Mouse (Mus musculus) CH12.LX (cell line): ENCODE results near the gene Smim13. TPM values are rescaled to one million over a fixed set of nuclear protein-coding genes. Genes with fewer than 3 reads are reported as not detected.

Experiments
- DNase-seq: peaks from one replicate; pipeline ENCODE4 v3.0.0-alpha.2; 2013; ENCODE audit errors: extremely low read depth
- H3K27ac ChIP-seq: 2 replicates; pipeline ENCODE4 v1.5.1; 2012; ENCODE audit warnings: low read depth, mild to moderate bottlenecking, control low read depth, moderate library complexity; ENCODE audit not compliant: insufficient read depth
- H3K27me3 ChIP-seq: replicated peaks from 2 replicates; pipeline ENCODE3; 2012; ENCODE audit warnings: inconsistent platforms
- H3K36me3 ChIP-seq, 2 experiments: replicated peaks in 1 of 2; 2 replicates each; pipeline versions ENCODE3 to v1.6.1; 2012; ENCODE audit warnings: inconsistent platforms in 1 of 2, low read length in 1 of 2, mild to moderate bottlenecking in 1 of 2, mixed read lengths in 1 of 2, moderate library complexity in 1 of 2; ENCODE audit not compliant: control insufficient read depth in 1 of 2, insufficient read depth in 1 of 2
- H3K4me1 ChIP-seq, 2 experiments: 2 replicates each; pipeline ENCODE4 v1.6.1; 2012; ENCODE audit warnings: inconsistent platforms in 1 of 2, moderate library complexity in 1 of 2; ENCODE audit not compliant: insufficient read depth in 2 of 2, control insufficient read depth in 1 of 2
- H3K4me2 ChIP-seq: 2 replicates; pipeline ENCODE4 v1.6.1; 2012; ENCODE audit warnings: low read depth, mild to moderate bottlenecking, control low read depth; ENCODE audit not compliant: poor library complexity, insufficient read depth, severe bottlenecking
- H3K4me3 ChIP-seq, 3 experiments: fragments of 150-350 bp in 1 of 3; sonication (generic) in 1 of 3; replicated peaks in 1 of 3; 2 replicates each; pipeline versions ENCODE3 to v1.5.1; 2011 to 2012; ENCODE audit warnings: low read depth in 2 of 3, low read length in 2 of 3, mild to moderate bottlenecking in 2 of 3, moderate library complexity in 2 of 3, control low read depth in 1 of 3, improper control_type of control experiment in 1 of 3, inconsistent platforms in 1 of 3, mixed read lengths in 1 of 3; ENCODE audit not compliant: poor library complexity in 1 of 3
- H3K79me2 ChIP-seq: replicated peaks from 2 replicates; pipeline ENCODE4 v1.6.1; 2012; ENCODE audit warnings: mild to moderate bottlenecking, moderate library complexity; ENCODE audit not compliant: control insufficient read depth, poor library complexity, insufficient read depth, severe bottlenecking; ENCODE audit errors: extremely low read depth
- H3K9ac ChIP-seq: 2 replicates; pipeline ENCODE4 v1.6.1; 2012; ENCODE audit warnings: low read depth, mild to moderate bottlenecking, control low read depth, moderate library complexity; ENCODE audit not compliant: insufficient read depth
- H3K9me3 ChIP-seq: replicated peaks from 2 replicates; pipeline ENCODE3; 2012; ENCODE audit warnings: low read length, inconsistent platforms, mixed read lengths
- CHD2 ChIP-seq: IDR thresholded peaks from 2 replicates; pipeline ENCODE4 v1.6.1; 2011; ENCODE audit warnings: low read length, improper control_type of control experiment
- GABPA ChIP-seq: IDR thresholded peaks from 2 replicates; pipeline ENCODE4 v1.6.1; 2012; ENCODE audit warnings: low read depth, low read length, improper control_type of control experiment, inconsistent platforms; ENCODE audit not compliant: insufficient replicate concordance
- HCFC1 ChIP-seq: IDR thresholded peaks from 2 replicates; pipeline ENCODE4 v1.6.1; 2012; ENCODE audit warnings: low read depth, mild to moderate bottlenecking, inconsistent platforms, low read length, improper control_type of control experiment
- JUN ChIP-seq: IDR thresholded peaks from 2 replicates; pipeline ENCODE4 v1.6.1; 2011; ENCODE audit warnings: low read depth, mild to moderate bottlenecking, low read length, improper control_type of control experiment, moderate library complexity; ENCODE audit not compliant: insufficient read depth
- JUND ChIP-seq: conservative IDR thresholded peaks from 2 replicates; pipeline ENCODE4 v1.6.1; 2011; ENCODE audit warnings: low read depth, low read length, improper control_type of control experiment
- KAT2A ChIP-seq: IDR thresholded peaks from 2 replicates; pipeline ENCODE4 v1.6.1; 2012; ENCODE audit warnings: low read length, improper control_type of control experiment, inconsistent platforms; ENCODE audit not compliant: insufficient replicate concordance
- MAFK ChIP-seq: IDR thresholded peaks from 2 replicates; pipeline ENCODE4 v1.6.1; 2011; ENCODE audit warnings: low read length, improper control_type of control experiment; ENCODE audit not compliant: insufficient replicate concordance
- NELFE ChIP-seq: IDR thresholded peaks from 2 replicates; pipeline ENCODE4 v1.6.1; 2011; ENCODE audit warnings: low read depth, low read length, improper control_type of control experiment
- POLR2A ChIP-seq: IDR thresholded peaks from 2 replicates; pipeline ENCODE4 v1.6.1; 2011; ENCODE audit warnings: low read depth, mild to moderate bottlenecking, improper control_type of control experiment, low read length
- RAD21 ChIP-seq: IDR thresholded peaks from 2 replicates; pipeline ENCODE4 v1.6.1; 2011; ENCODE audit warnings: low read depth, mild to moderate bottlenecking, low read length, improper control_type of control experiment, moderate library complexity
- SIN3A ChIP-seq: IDR thresholded peaks from 2 replicates; pipeline ENCODE4 v1.6.1; 2012; ENCODE audit warnings: low read length, improper control_type of control experiment, inconsistent platforms
- TCF12 ChIP-seq: IDR thresholded peaks from 2 replicates; pipeline ENCODE4 v1.6.1; 2014; ENCODE audit warnings: low read depth, mild to moderate bottlenecking, inconsistent platforms, low read length, improper control_type of control experiment
- UBTF ChIP-seq: IDR thresholded peaks from 2 replicates; pipeline ENCODE4 v1.6.1; 2012; ENCODE audit warnings: low read depth, mild to moderate bottlenecking, inconsistent platforms, low read length, improper control_type of control experiment, moderate library complexity
- USF1 ChIP-seq: IDR thresholded peaks from 2 replicates; pipeline ENCODE4 v1.6.1; 2014; ENCODE audit warnings: low read depth, mild to moderate bottlenecking, inconsistent platforms, low read length, improper control_type of control experiment
- ZC3H11A ChIP-seq: IDR thresholded peaks from 2 replicates; pipeline ENCODE4 v1.6.1; 2012; ENCODE audit warnings: low read depth, mild to moderate bottlenecking, inconsistent platforms, low read length, improper control_type of control experiment
- ZKSCAN1 ChIP-seq: IDR thresholded peaks from 2 replicates; pipeline ENCODE4 v1.6.1; 2012; ENCODE audit warnings: low read depth, inconsistent platforms, low read length, improper control_type of control experiment, borderline replicate concordance
- ZMIZ1 ChIP-seq: IDR thresholded peaks from 2 replicates; pipeline ENCODE4 v1.6.1; 2012; ENCODE audit warnings: low read depth, mild to moderate bottlenecking, inconsistent platforms, low read length, improper control_type of control experiment
- ZNF384 ChIP-seq: IDR thresholded peaks from 2 replicates; pipeline ENCODE4 v1.6.1; 2012; ENCODE audit warnings: low read depth, low read length, improper control_type of control experiment, inconsistent platforms
- dilution Hi-C: fragments of 300-500 bp; cut with MboI; formaldehyde crosslinking; loops from 2 replicates; pipeline ENCODE4 v1.14.3; 2020; ENCODE audit warnings: low sequenced_read_pairs; ENCODE audit not compliant: extremely low pct_unique_long_range_greater_than_20kb, extremely low pct_ligation_motif_present
- in situ Hi-C: fragments of 300-500 bp; cut with MboI; formaldehyde crosslinking; loops from 3 replicates; pipeline ENCODE4 v1.14.3; 2019; ENCODE audit warnings: low sequenced_read_pairs, low pct_ligation_motif_present, low pct_unique_long_range_greater_than_20kb, mixed read lengths
- polyA plus RNA-seq: library from polyadenylated mRNA; unstranded; fragments of >175 nt; gene quantifications from 2 replicates; pipeline ENCODE4 v1.2.1, GENCODE M21; 2012; ENCODE audit warnings: low read depth; ENCODE audit not compliant: insufficient read length
- total RNA-seq, 2 experiments: library from RNA; depleted of rRNA; stranded (reverse); fragments of 300-350 nt in 1 of 2; fragments of >200 nt in 1 of 2; gene quantifications; 2 replicates each; pipeline ENCODE4 v1.2.3; 2012 to 2014

The Smim13 gene
- total and polyA plus RNA-seq, 3 experiments, result 4.4 to 13.4 (median 11.6) TPM

DNA sequence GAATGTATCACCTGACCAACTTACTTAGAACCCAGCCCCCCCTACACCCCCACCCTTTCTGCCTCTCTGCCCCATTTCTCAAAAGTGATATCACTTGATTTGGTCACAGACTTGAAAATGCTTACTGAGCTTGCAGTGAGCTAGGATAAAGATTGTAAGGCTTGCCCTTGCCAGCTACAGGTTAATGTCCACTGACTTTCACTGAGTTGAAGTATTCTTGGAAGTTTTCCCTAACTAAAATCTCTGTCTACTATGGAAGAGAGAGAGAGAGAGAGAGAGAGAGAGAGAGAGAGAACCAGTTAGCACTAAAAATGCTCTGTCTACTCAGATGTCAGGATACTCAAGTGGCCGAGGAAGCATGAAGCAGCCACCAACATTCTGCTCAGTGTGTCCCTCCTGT, 30.6 kb upstream of the Smim13 start:
- H3K9ac ChIP-seq, result no peak overlapping the region
- H3K9me3 ChIP-seq, result peaks cover 2% of the 10 kb centered on the region
- H3K36me3 ChIP-seq, result no peaks in the 10 kb centered on the region
- no peak for DNase-seq
- dilution Hi-C loops (no loop called here), in situ Hi-C loops (no loop called here)
- TF ChIP-seq NELFE (no peak), CHD2 (no peak), RAD21 (no peak), MAFK (no peak), POLR2A (no peak), ZKSCAN1 (no peak), JUND (no peak), SIN3A (no peak), JUN (no peak), ZNF384 (no peak), ZMIZ1 (no peak), HCFC1 (no peak), ZC3H11A (no peak), TCF12 (no peak), GABPA (no peak)
- no peaks in the 10 kb centered on the region for H3K4me1 ChIP-seq
- no peaks in the 10 kb centered on the region for H3K27me3 ChIP-seq
- no peak overlapping the region for H3K27ac ChIP-seq
- H3K4me3 ChIP-seq, result no peak overlapping the region
- no peaks in the 10 kb centered on the region for H3K79me2 ChIP-seq
- no peak overlapping the region for H3K4me2 ChIP-seq

DNA sequence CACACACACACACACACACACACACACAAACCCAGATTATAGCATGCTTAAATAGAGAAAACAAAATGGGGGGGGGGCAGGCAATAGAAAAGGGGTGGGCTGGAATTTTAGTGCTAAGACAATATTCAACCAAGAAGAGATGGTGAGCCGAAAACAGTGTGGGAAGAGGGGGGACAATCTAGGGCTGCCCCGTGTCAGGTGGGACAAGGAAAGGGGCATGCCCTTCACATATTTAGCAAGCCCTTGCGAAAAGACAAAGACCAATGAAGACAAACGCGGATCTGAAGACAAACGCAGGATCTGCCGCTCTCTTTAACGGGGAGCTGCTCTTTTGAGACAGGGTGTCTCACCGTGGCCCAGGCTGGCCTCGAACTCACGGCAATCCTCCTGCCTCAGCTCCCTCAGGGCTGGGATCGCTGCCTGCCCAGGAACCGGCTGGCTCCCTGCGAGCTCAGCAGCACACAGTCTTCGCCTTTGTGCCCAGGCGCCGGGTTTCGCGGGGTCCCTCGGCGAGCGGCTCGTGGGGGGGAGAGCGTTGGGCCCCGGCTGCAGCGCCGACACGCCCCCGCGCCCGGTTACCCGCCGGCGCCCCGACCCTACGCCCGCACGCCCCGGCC, 29.8 kb upstream of the Smim13 start:
- TF ChIP-seq RAD21, result no peak
- TF ChIP-seq ZC3H11A, result no peak
- TF ChIP-seq USF1, result no peak
- no peak for TF ChIP-seq KAT2A
- TF ChIP-seq ZNF384, result no peak
- TF ChIP-seq UBTF, result no peak
- Histone ChIP-seq H3K4me3 (no peak overlapping the region), H3K4me1 (no peaks in the 10 kb centered on the region), H3K36me3 (no peaks in the 10 kb centered on the region), H3K9me3 (peaks cover 2% of the 10 kb centered on the region), H3K27ac (no peak overlapping the region), H3K27me3 (no peaks in the 10 kb centered on the region), H3K79me2 (no peaks in the 10 kb centered on the region), H3K4me2 (no peak overlapping the region), H3K9ac (no peak overlapping the region)
- in situ Hi-C loops, result no loop called here
- DNase-seq, result no peak
- dilution Hi-C loops, result no loop called here
